Mouse (Mus musculus) embryonic facial prominence, embryonic 13.5 days (tissue): ENCODE data around the gene Fam205c. TPM values are rescaled to one million over a fixed set of nuclear protein-coding genes. Genes with fewer than 3 reads are reported as not detected.
"Not testable (repeated sequence)": the region's sequence is repeated elsewhere in the genome, so short reads cannot be mapped to it uniquely, and the experiment has no call there.

ENCODE experiments used
- ATAC-seq: fragments of 200-750 bp; cut with Nextera tagmentation; 2 replicates; pipeline ENCODE4 v1.8.0; 2017; ENCODE audit warnings: low read depth; ENCODE audit not compliant: insufficient number of reproducible peaks, insufficient read depth, low FRiP score, low TSS enrichment
- H3K27ac ChIP-seq: fragments of 300-500 bp; sonication (generic); 2 replicates; pipeline ENCODE4 v1.5.1; 2015; ENCODE audit warnings: moderate library complexity, mild to moderate bottlenecking, inconsistent platforms
- H3K27me3 ChIP-seq: fragments of 300-500 bp; sonication (generic); 2 replicates; pipeline ENCODE4 v1.6.1; 2015; ENCODE audit warnings: mild to moderate bottlenecking, inconsistent platforms
- H3K36me3 ChIP-seq: fragments of 300-500 bp; sonication (generic); 2 replicates; pipeline ENCODE4 v1.6.1; 2015; ENCODE audit warnings: mild to moderate bottlenecking, inconsistent platforms
- H3K4me1 ChIP-seq: fragments of 300-500 bp; sonication (generic); 2 replicates; pipeline ENCODE4 v1.6.1; 2015; ENCODE audit warnings: inconsistent platforms
- H3K4me2 ChIP-seq: fragments of 300-500 bp; sonication (generic); 2 replicates; pipeline ENCODE4 v1.6.1; 2015; ENCODE audit warnings: moderate library complexity, mild to moderate bottlenecking, inconsistent platforms
- H3K4me3 ChIP-seq: fragments of 300-500 bp; sonication (generic); 2 replicates; pipeline ENCODE4 v1.5.1; 2015; ENCODE audit warnings: mild to moderate bottlenecking, inconsistent platforms
- H3K9ac ChIP-seq: fragments of 300-500 bp; sonication (generic); 2 replicates; pipeline ENCODE4 v1.6.1; 2015; ENCODE audit warnings: mild to moderate bottlenecking, inconsistent platforms
- H3K9me3 ChIP-seq: fragments of 300-500 bp; sonication (generic); 2 replicates; pipeline ENCODE4 v1.6.1; 2016; ENCODE audit warnings: inconsistent platforms
- WGBS: fragments of 180-500 bp; shearing (Covaris S2); methylation state at CpG from one replicate; pipeline ENCODE4 v1.1.7; 2015; ENCODE audit warnings: mixed read lengths; 5-methylcytosine and 5-hydroxymethylcytosine counted together
- polyA plus RNA-seq: library from polyadenylated mRNA; unstranded; fragments of >200 nt; fragmentation: Nextera tagmentation; extraction: Ambion mirVana; gene quantifications from 2 replicates; pipeline ENCODE4 v1.2.1, GENCODE M21; 2015

The Fam205c gene
- polyA plus RNA-seq, 1 experiment from 2014 or later = 0.90 TPM

GRCm38 (mm10) chr4:42876586-42877291 lies 2.7 kb upstream of the Fam205c start:
- no peaks in the 10 kb centered on the region for H3K9me3 ChIP-seq
- H3K9ac ChIP-seq = no peak overlapping the region
- 37% methylated on average over 5 of the region's 5 CpGs for WGBS
- no peak overlapping the region for H3K4me2 ChIP-seq
- H3K27ac ChIP-seq = no peak overlapping the region
- peaks cover 4% of the 10 kb centered on the region for H3K27me3 ChIP-seq
- H3K4me1 ChIP-seq = no peaks in the 10 kb centered on the region
- H3K4me3 ChIP-seq = no peak overlapping the region
- no peaks in the 10 kb centered on the region for H3K36me3 ChIP-seq
- ATAC-seq = no peak

GRCm38 (mm10) chr4:42872746-42873435 lies 1.1 kb downstream of the Fam205c start:
- no peak for ATAC-seq
- no peaks in the 10 kb centered on the region for H3K4me1 ChIP-seq
- 85% methylated on average over 16 of the region's 16 CpGs for WGBS
- no peaks in the 10 kb centered on the region for H3K36me3 ChIP-seq
- H3K9ac ChIP-seq = no peak overlapping the region
- H3K4me2 ChIP-seq = no peak overlapping the region
- H3K27me3 ChIP-seq = peaks cover 4% of the 10 kb centered on the region; the same call in 1 of the 2 replicates
- no peak overlapping the region for H3K4me3 ChIP-seq
- H3K9me3 ChIP-seq = no peaks in the 10 kb centered on the region
- no peak overlapping the region for H3K27ac ChIP-seq

DNA sequence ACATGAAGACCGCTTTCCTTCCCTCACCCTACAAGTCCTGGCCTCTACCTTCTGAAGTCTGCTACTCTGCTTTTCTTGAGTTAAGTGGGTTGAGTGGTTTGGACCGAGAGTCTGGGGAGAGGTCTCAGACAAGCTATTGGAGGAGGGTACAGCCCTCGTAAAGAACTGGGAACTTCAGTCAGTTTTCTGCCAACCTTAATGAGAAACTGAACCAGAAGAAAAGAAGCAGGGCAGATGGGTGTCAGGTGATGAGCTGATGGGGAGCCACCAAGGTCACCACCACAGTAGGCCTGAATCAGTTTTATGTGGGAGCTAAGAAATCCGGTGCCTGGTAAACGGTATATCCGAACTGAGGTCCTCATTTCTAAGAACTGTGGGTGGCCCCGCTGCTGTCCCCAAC lies 1.9 kb downstream of the Fam205c start:
- Histone ChIP-seq H3K4me1 (no peaks in the 10 kb centered on the region), H3K36me3 (no peaks in the 10 kb centered on the region), H3K27me3 (peaks cover 4% of the 10 kb centered on the region; the same call in 1 of the 2 replicates), H3K4me3 (no peak overlapping the region), H3K4me2 (no peak overlapping the region), H3K27ac (no peak overlapping the region), H3K9me3 (no peaks in the 10 kb centered on the region), H3K9ac (no peak overlapping the region)
- ATAC-seq = no peak
- 94% methylated on average over 7 of the region's 7 CpGs for WGBS

DNA sequence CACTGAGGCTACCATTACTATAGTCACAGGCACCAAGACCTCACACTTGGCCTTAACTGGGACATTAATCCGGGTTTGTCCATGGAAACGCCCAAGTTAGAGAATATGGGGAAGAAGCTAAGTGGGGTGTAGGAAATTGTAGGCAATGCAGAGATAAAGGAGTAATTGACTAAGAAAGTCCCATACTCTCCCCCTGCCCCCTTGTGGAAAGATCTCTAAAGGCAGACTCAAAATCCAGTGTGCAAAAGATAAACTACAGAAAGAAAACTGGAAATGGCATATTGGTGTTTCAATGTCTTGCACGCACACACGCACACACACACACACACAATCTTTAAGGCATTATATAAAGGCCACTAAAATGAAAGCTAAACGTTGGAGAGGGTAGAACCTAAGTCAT lies 3.3 kb downstream of the Fam205c start:
- no peaks in the 10 kb centered on the region for H3K4me1 ChIP-seq
- H3K4me2 ChIP-seq = no peak overlapping the region
- no peaks in the 10 kb centered on the region for H3K36me3 ChIP-seq
- H3K9ac ChIP-seq = no peak overlapping the region
- no peak for ATAC-seq
- no peaks in the 10 kb centered on the region for H3K9me3 ChIP-seq
- H3K27ac ChIP-seq = no peak overlapping the region
- H3K4me3 ChIP-seq = no peak overlapping the region
- no peaks in the 10 kb centered on the region for H3K27me3 ChIP-seq
- 79% methylated on average over 5 of the region's 5 CpGs for WGBS

GRCm38 (mm10) chr4:42868193-42868592 lies 5.8 kb downstream of the Fam205c start:
- H3K4me3 ChIP-seq = no peak overlapping the region
- H3K9me3 ChIP-seq = no peaks in the 10 kb centered on the region
- no peaks in the 10 kb centered on the region for H3K4me1 ChIP-seq
- ATAC-seq = no peak
- H3K4me2 ChIP-seq = no peak overlapping the region
- H3K36me3 ChIP-seq = no peaks in the 10 kb centered on the region
- H3K27ac ChIP-seq = no peak overlapping the region
- no peak overlapping the region for H3K9ac ChIP-seq
- H3K27me3 ChIP-seq = no peaks in the 10 kb centered on the region
- WGBS = 88% methylated on average over 5 of the region's 5 CpGs

DNA sequence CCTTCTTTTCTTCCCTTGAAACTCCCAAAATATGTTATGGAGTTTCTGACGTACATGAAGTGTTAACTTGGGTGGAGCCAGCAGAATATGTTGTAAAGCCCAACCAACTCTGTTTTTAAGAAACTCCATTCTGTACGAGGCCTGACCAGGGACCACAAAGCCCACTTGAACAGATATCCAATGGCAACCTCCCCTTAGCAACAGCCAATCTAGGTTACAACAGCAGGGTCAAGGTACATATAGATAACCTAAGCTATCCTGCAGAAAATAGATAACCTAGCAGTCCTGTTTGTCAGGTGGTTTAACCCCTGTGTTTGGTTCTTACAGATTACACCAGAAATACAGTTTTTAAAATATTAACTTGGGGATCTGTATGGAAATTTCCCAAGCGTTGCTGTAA lies 6.6 kb downstream of the Fam205c start:
- Histone ChIP-seq H3K27me3 (no peaks in the 10 kb centered on the region), H3K36me3 (no peaks in the 10 kb centered on the region), H3K4me2 (no peak overlapping the region), H3K4me1 (no peaks in the 10 kb centered on the region), H3K27ac (no peak overlapping the region), H3K9ac (no peak overlapping the region), H3K4me3 (no peak overlapping the region), H3K9me3 (no peaks in the 10 kb centered on the region)
- WGBS = 68% methylated on average over 3 of the region's 3 CpGs
- ATAC-seq = no peak

GRCm38 (mm10) chr4:42863487-42863886 lies 10.5 kb downstream of the Fam205c start:
- not testable (repeated sequence) for H3K36me3 ChIP-seq, H3K4me2 ChIP-seq, H3K27ac ChIP-seq, H3K9me3 ChIP-seq, H3K4me1 ChIP-seq, H3K9ac ChIP-seq, H3K4me3 ChIP-seq, ATAC-seq, H3K27me3 ChIP-seq
- 82% methylated on average over 5 of the region's 5 CpGs for WGBS

GRCm38 (mm10) chr4:42860483-42860882 lies 13.6 kb downstream of the Fam205c start:
- ATAC-seq, H3K4me1 ChIP-seq, H3K9me3 ChIP-seq, H3K27me3 ChIP-seq, H3K9ac ChIP-seq, H3K4me2 ChIP-seq, H3K36me3 ChIP-seq, H3K27ac ChIP-seq, H3K4me3 ChIP-seq: not testable (repeated sequence)
- 83% methylated on average over 9 of the region's 9 CpGs for WGBS

- not testable (repeated sequence) for H3K27ac ChIP-seq, H3K4me1 ChIP-seq, H3K9ac ChIP-seq, H3K36me3 ChIP-seq, H3K27me3 ChIP-seq, H3K9me3 ChIP-seq, H3K4me3 ChIP-seq, H3K4me2 ChIP-seq, ATAC-seq
- 72% methylated on average over 1 of the region's 1 CpGs for WGBS
Observed at GRCm38 (mm10) chr4:42856671-42857070, 17.4 kb downstream of the Fam205c start, which contains the start of gene Gm12394. Gm12394 (minus strand) TSS chr4:42856771.

- 77% methylated on average over 1 of the region's 1 CpGs for WGBS
Observed at GRCm38 (mm10) chr4:42853788-42854187, 20.2 kb downstream of the Fam205c start, which contains the start of gene Fam205a1. Fam205a1 (minus strand) TSS chr4:42853888.

More at GRCm38 (mm10) chr4:42853788-42854187, 20.2 kb downstream of the Fam205c start, which contains the start of gene Fam205a1:
- not testable (repeated sequence) for H3K9ac ChIP-seq, H3K36me3 ChIP-seq, H3K9me3 ChIP-seq, H3K27ac ChIP-seq, H3K27me3 ChIP-seq, H3K4me3 ChIP-seq, ATAC-seq, H3K4me2 ChIP-seq, H3K4me1 ChIP-seq
